ENCODE assay signal across 26 mouse cellular contexts in the genomic region with DNA sequence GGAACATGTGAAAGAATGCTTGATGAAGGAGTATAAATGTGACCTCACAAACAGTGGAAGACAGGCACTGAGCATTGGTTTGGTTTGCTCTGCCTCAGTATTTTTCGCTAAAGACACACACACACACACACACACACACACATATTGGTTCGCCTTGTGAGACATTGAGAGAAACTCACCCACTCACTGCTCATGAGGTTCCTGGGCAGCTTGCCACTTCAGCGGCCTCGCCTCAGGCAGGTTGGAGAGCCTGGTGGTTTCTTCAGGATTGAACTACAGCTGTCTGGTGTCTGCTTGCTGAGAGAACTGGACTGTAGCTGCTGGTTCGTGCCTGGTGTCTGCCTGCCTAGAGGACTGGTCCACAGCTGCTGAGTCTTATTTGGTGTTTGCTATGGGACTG. TPM values are rescaled to one million over a fixed set of nuclear protein-coding genes. Genes with fewer than 3 reads are reported as not detected.
"Had no signal": no experiment of that assay in that cellular context is flagged by ENCODE, and none has a peak within 500 bp of the region (broad histone marks: within the 10 kb centered on the region; RNA-seq: fewer than 3 reads in every experiment).

No protein-coding gene starts in this region.

- H3K27me3 ChIP-seq: kidney, embryonic 15.5 days; liver, embryonic 13.5 days; midbrain, embryonic 12.5 days; midbrain, embryonic 15.5 days; neural tube, embryonic 13.5 days had no signal

- H3K27ac ChIP-seq: kidney, embryonic 15.5 days; liver, embryonic 13.5 days; midbrain, embryonic 12.5 days; midbrain, embryonic 15.5 days; neural tube, embryonic 13.5 days had no signal

- H3K9ac ChIP-seq: kidney, embryonic 15.5 days; liver, embryonic 13.5 days; midbrain, embryonic 12.5 days; midbrain, embryonic 15.5 days; neural tube, embryonic 13.5 days had no signal

- H3K9me3 ChIP-seq: kidney, embryonic 15.5 days; liver, embryonic 13.5 days; midbrain, embryonic 12.5 days; midbrain, embryonic 15.5 days; neural tube, embryonic 13.5 days had no signal

- H3K4me2 ChIP-seq: kidney, embryonic 15.5 days; midbrain, embryonic 12.5 days; midbrain, embryonic 15.5 days; neural tube, embryonic 13.5 days had no signal

- H3K4me3 ChIP-seq: kidney, embryonic 15.5 days; liver, embryonic 13.5 days; midbrain, embryonic 12.5 days; midbrain, embryonic 15.5 days; myocyte; neural tube, embryonic 13.5 days had no signal

- ATAC-seq: midbrain, embryonic 15.5 days had no signal

- H3K36me3 ChIP-seq: kidney, embryonic 15.5 days; liver, embryonic 13.5 days; midbrain, embryonic 12.5 days; midbrain, embryonic 15.5 days; neural tube, embryonic 13.5 days had no signal

- DNase-seq: kidney, adult 2 months; kidney, postnatal 14 days; kidney, postnatal 4 days; liver, embryonic 13.5 days; lung, adult 2 months; lung, postnatal 14 days; lung, postnatal 4 days; retina, postnatal 1 day; thymus, adult 18-20 months; thymus, postnatal 14 days; thymus, postnatal 4 days had no signal

RNA-seq across cellular contexts. Expression of a gene that starts 9.3 kb away (rescaled TPM):
- polyA plus RNA-seq: liver, adult 2 months had no signal

RNA-seq across cellular contexts. Expression of a gene that starts 13.7 kb away (rescaled TPM):
- total RNA-seq: layer of hippocampus, adult 18-20 months; layer of hippocampus, postnatal 14 days; left cerebral cortex, postnatal 36 days; liver, adult 2 months; monocyte, adult 5-6 weeks; neutrophil, adult 5-6 weeks had no signal
- polyA plus RNA-seq: kidney, adult 2 months; limb, embryonic 11.5 days; liver, adult 2 months; lung, adult 2 months; midbrain, embryonic 15.5 days; myocyte; small intestine, adult 2 months; spleen, adult 2 months; testis, adult 2 months had no signal

RNA-seq across cellular contexts. Expression of a gene that starts 14.9 kb away (rescaled TPM):
- polyA plus RNA-seq: myocyte had no signal
